Mouse (Mus musculus) ES-Bruce4 (cell line): ENCODE data around the gene Arid1b. TPM values are rescaled to one million over a fixed set of nuclear protein-coding genes. Genes with fewer than 3 reads are reported as not detected.

Experiments
- H3K27ac ChIP-seq: 2 replicates; pipeline ENCODE4 v1.5.1; 2012; ENCODE audit warnings: low read length, inconsistent platforms; ENCODE audit not compliant: insufficient read depth
- H3K27me3 ChIP-seq: 2 replicates; pipeline ENCODE4 v1.6.1; 2012; ENCODE audit warnings: mild to moderate bottlenecking, low read length, inconsistent platforms; ENCODE audit not compliant: control insufficient read depth, poor library complexity, insufficient read depth, severe bottlenecking
- H3K36me3 ChIP-seq: 2 replicates; pipeline ENCODE4 v1.6.1; 2012; ENCODE audit warnings: inconsistent platforms, mild to moderate bottlenecking, low read length, moderate library complexity; ENCODE audit not compliant: control insufficient read depth, poor library complexity, insufficient read depth, severe bottlenecking
- H3K4me1 ChIP-seq: one replicate; pipeline ENCODE4 v1.8.1; 2011; ENCODE audit warnings: low read length; ENCODE audit not compliant: control insufficient read depth, insufficient read depth
- H3K4me3 ChIP-seq: 2 replicates; pipeline ENCODE4 v1.5.1; 2011; ENCODE audit warnings: low read depth, mild to moderate bottlenecking, low read length
- H3K9ac ChIP-seq: 2 replicates; pipeline ENCODE4 v1.6.1; 2012; ENCODE audit warnings: low read depth, mild to moderate bottlenecking, inconsistent platforms; ENCODE audit not compliant: poor library complexity, severe bottlenecking
- H3K9me3 ChIP-seq: replicated peaks from 2 replicates; pipeline ENCODE4 v1.6.1; 2012; ENCODE audit warnings: mild to moderate bottlenecking, low read length, inconsistent platforms; ENCODE audit not compliant: control insufficient read depth, poor library complexity, insufficient read depth, severe bottlenecking
- CTCF ChIP-seq: IDR thresholded peaks from one replicate; pipeline ENCODE4 v1.8.1; 2011; ENCODE audit warnings: low read depth, low read length
- EP300 ChIP-seq: IDR thresholded peaks from 2 replicates; pipeline ENCODE4 v1.6.1; 2011; ENCODE audit warnings: low read depth, low read length; ENCODE audit not compliant: insufficient read depth
- POLR2A ChIP-seq: IDR thresholded peaks from one replicate; pipeline ENCODE4 v1.8.1; 2011; ENCODE audit warnings: low read length; ENCODE audit not compliant: insufficient read depth
- polyA plus RNA-seq: library from polyadenylated mRNA; stranded (reverse); fragments of >200 nt; gene quantifications from 2 replicates; pipeline ENCODE4 v1.2.4, GENCODE M21; 2011; ENCODE audit warnings: low read depth; ENCODE audit not compliant: missing spikeins, insufficient read depth, insufficient read length

Gene Arid1b
- polyA plus RNA-seq, 1 experiment, result 20.4 TPM

GRCm38 (mm10) chr17:5244526-5244925, 250.4 kb downstream of the Arid1b start:
- Histone ChIP-seq H3K4me3 (no peak overlapping the region), H3K27ac (no peak overlapping the region), H3K36me3 (no peaks in the 10 kb centered on the region), H3K27me3 (no peaks in the 10 kb centered on the region), H3K9ac (no peak overlapping the region), H3K4me1 (no peaks in the 10 kb centered on the region), H3K9me3 (no peaks in the 10 kb centered on the region)
- TF ChIP-seq POLR2A, result no peak
- no peak for TF ChIP-seq CTCF
- no peak for TF ChIP-seq EP300

- no peak overlapping the region for H3K4me3 ChIP-seq
- no peaks in the 10 kb centered on the region for H3K27me3 ChIP-seq
- no peaks in the 10 kb centered on the region for H3K36me3 ChIP-seq
- H3K4me1 ChIP-seq, result no peaks in the 10 kb centered on the region
- no peaks in the 10 kb centered on the region for H3K9me3 ChIP-seq
- TF ChIP-seq CTCF, result no peak
- TF ChIP-seq POLR2A, result no peak
- no peak for TF ChIP-seq EP300
- no peak overlapping the region for H3K9ac ChIP-seq
- H3K27ac ChIP-seq, result no peak overlapping the region
Measured at GRCm38 (mm10) chr17:5246688-5247087, 252.6 kb downstream of the Arid1b start.

- Histone ChIP-seq H3K9ac (no peak overlapping the region), H3K27me3 (no peaks in the 10 kb centered on the region), H3K9me3 (no peaks in the 10 kb centered on the region), H3K4me1 (no peaks in the 10 kb centered on the region), H3K27ac (no peak overlapping the region), H3K4me3 (no peak overlapping the region), H3K36me3 (no peaks in the 10 kb centered on the region)
- TF ChIP-seq EP300 (no peak), CTCF (no peak), POLR2A (no peak)
Measured at GRCm38 (mm10) chr17:5247247-5247646, 253.1 kb downstream of the Arid1b start.

GRCm38 (mm10) chr17:5247737-5248136, 253.6 kb downstream of the Arid1b start:
- H3K27me3 ChIP-seq, result no peaks in the 10 kb centered on the region
- H3K36me3 ChIP-seq, result no peaks in the 10 kb centered on the region
- H3K4me1 ChIP-seq, result no peaks in the 10 kb centered on the region
- no peak overlapping the region for H3K27ac ChIP-seq
- no peaks in the 10 kb centered on the region for H3K9me3 ChIP-seq
- H3K9ac ChIP-seq, result no peak overlapping the region
- no peak for TF ChIP-seq EP300
- TF ChIP-seq POLR2A, result no peak
- TF ChIP-seq CTCF, result no peak
- no peak overlapping the region for H3K4me3 ChIP-seq

- Histone ChIP-seq H3K9me3 (no peaks in the 10 kb centered on the region), H3K27ac (no peak overlapping the region), H3K4me1 (no peaks in the 10 kb centered on the region), H3K4me3 (no peak overlapping the region), H3K27me3 (no peaks in the 10 kb centered on the region), H3K36me3 (no peaks in the 10 kb centered on the region), H3K9ac (no peak overlapping the region)
- TF ChIP-seq CTCF (no peak), POLR2A (no peak), EP300 (no peak)
Measured at GRCm38 (mm10) chr17:5248957-5249656, 255.0 kb downstream of the Arid1b start.

- Histone ChIP-seq H3K9ac (no peak overlapping the region), H3K4me1 (no peaks in the 10 kb centered on the region)
Measured at GRCm38 (mm10) chr17:5249681-5250180, 255.6 kb downstream of the Arid1b start.

More at GRCm38 (mm10) chr17:5249681-5250180, 255.6 kb downstream of the Arid1b start:
- Histone ChIP-seq H3K27me3 (no peaks in the 10 kb centered on the region), H3K36me3 (no peaks in the 10 kb centered on the region), H3K27ac (no peak overlapping the region), H3K4me3 (no peak overlapping the region), H3K9me3 (no peaks in the 10 kb centered on the region)
- TF ChIP-seq POLR2A (no peak), EP300 (no peak), CTCF (no peak)
